Mouse (Mus musculus) hindbrain, embryonic 10.5 days (tissue): ENCODE measurements around the gene Tmem199. TPM values are rescaled to one million over a fixed set of nuclear protein-coding genes. Genes with fewer than 3 reads are reported as not detected.
A peak's percentile ranks its signal among the peaks of the same experiment; 100 is the strongest.

Experiments used
- DNase-seq: peaks from one replicate; pipeline ENCODE4 v3.0.0-alpha.2; 2017; ENCODE audit warnings: low spot score
- H3K27ac ChIP-seq: fragments of 300-500 bp; sonication (generic); 2 replicates; pipeline ENCODE4 v1.5.1; 2016; ENCODE audit warnings: mild to moderate bottlenecking, moderate library complexity
- H3K27me3 ChIP-seq: fragments of 300-500 bp; sonication (generic); 2 replicates; pipeline ENCODE4 v1.6.1; 2016; ENCODE audit warnings: mild to moderate bottlenecking; ENCODE audit not compliant: poor library complexity, insufficient read depth, severe bottlenecking
- H3K36me3 ChIP-seq: fragments of 300-500 bp; sonication (generic); 2 replicates; pipeline ENCODE4 v1.6.1; 2016; ENCODE audit warnings: mild to moderate bottlenecking, moderate library complexity
- H3K4me1 ChIP-seq: fragments of 300-500 bp; sonication (generic); replicated peaks from 2 replicates; pipeline ENCODE4 v1.6.1; 2016; ENCODE audit warnings: mild to moderate bottlenecking
- H3K4me3 ChIP-seq: fragments of 300-500 bp; sonication (generic); 2 replicates; pipeline ENCODE4 v1.5.1; 2016; ENCODE audit warnings: mild to moderate bottlenecking, moderate library complexity
- H3K9me3 ChIP-seq: fragments of 300-500 bp; sonication (generic); 2 replicates; pipeline ENCODE4 v1.6.1; 2016; ENCODE audit warnings: mild to moderate bottlenecking, moderate library complexity
- WGBS: fragments of 180-500 bp; shearing (Covaris S2); methylation state at CpG from one replicate; pipeline ENCODE4 v1.1.7; 2016; 5-methylcytosine and 5-hydroxymethylcytosine counted together
- polyA plus RNA-seq: library from polyadenylated mRNA; unstranded; fragments of >200 nt; fragmentation: Nextera tagmentation; extraction: Ambion mirVana; gene quantifications from 2 replicates; pipeline ENCODE4 v1.2.1, GENCODE M21; 2016

Gene Tmem199
- 84.0 and 86.4 TPM in 2 replicates for polyA plus RNA-seq

GRCm38 (mm10) chr11:78512025-78512957 is at the start of gene Tmem199, which contains the start of gene Poldip2:
Gene Tmem199, minus strand, starts transcription at chr11:78512172.
Gene Poldip2, plus strand, starts transcription at chr11:78512193.
- peaks cover 26% of the 10 kb centered on the region for H3K4me1 ChIP-seq
- no peaks in the 10 kb centered on the region for H3K9me3 ChIP-seq
- H3K36me3 ChIP-seq: peaks cover 61% of the 10 kb centered on the region
- peak within 1 kb of the TSS; percentile 88 for H3K4me3 ChIP-seq
- peak within 1 kb of the TSS; percentile 97 for H3K27ac ChIP-seq
- H3K27me3 ChIP-seq: no peaks in the 10 kb centered on the region
- DNase-seq: peak; percentile 96
- WGBS: under 1% methylated on average over 67 of the region's 67 CpGs

GRCm38 (mm10) chr11:78560447-78560846 is 48.5 kb upstream of the Tmem199 start:
- 17% methylated on average over 4 of the region's 4 CpGs for WGBS
- H3K4me1 ChIP-seq: peaks cover 12% of the 10 kb centered on the region; the same call in 1 of the 2 replicates
- DNase-seq: peak; percentile 53

DNA sequence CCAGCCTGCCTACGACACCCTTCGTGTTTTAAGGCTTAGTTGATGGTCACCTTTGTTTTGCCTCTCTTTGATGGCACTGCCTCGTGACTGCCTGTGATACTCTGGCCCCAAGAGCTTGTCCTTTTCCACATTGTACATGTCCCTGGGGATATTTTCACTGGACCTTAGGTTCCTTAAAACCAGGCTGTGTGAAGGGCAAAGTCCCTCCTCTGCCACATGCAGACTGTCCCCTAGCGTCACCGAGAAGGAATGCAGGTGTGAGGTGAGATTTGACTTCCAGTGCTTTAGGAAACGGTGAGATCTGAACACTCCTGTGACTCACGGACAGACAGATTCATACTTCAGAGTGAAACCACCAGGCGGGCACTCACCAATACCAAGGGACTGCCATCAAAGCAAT is 45.3 kb upstream of the Tmem199 start:
- no peak for DNase-seq
- Histone ChIP-seq H3K9me3 (peaks cover 6% of the 10 kb centered on the region; the same call in 1 of the 2 replicates), H3K27me3 (no peaks in the 10 kb centered on the region), H3K36me3 (no peaks in the 10 kb centered on the region), H3K27ac (peak overlapping the region; percentile 37; the same call in 1 of the 2 replicates), H3K4me1 (peaks cover 12% of the 10 kb centered on the region; the same call in 1 of the 2 replicates), H3K4me3 (no peak overlapping the region)
- WGBS: 59% methylated on average over 8 of the region's 8 CpGs

More at GRCm38 (mm10) chr11:78560447-78560846, 48.5 kb upstream of the Tmem199 start:
- H3K27me3 ChIP-seq: no peaks in the 10 kb centered on the region
- H3K9me3 ChIP-seq: no peaks in the 10 kb centered on the region
- H3K27ac ChIP-seq: no peak overlapping the region
- no peak overlapping the region for H3K4me3 ChIP-seq
- H3K36me3 ChIP-seq: peaks cover 2% of the 10 kb centered on the region; the same call in 1 of the 2 replicates

GRCm38 (mm10) chr11:78556070-78556469 is 44.1 kb upstream of the Tmem199 start:
- Histone ChIP-seq H3K4me3 (no peak overlapping the region), H3K27me3 (no peaks in the 10 kb centered on the region), H3K4me1 (peaks cover 14% of the 10 kb centered on the region), H3K36me3 (no peaks in the 10 kb centered on the region), H3K9me3 (peaks cover 6% of the 10 kb centered on the region; the same call in 1 of the 2 replicates), H3K27ac (no peak overlapping the region)
- WGBS: 84% methylated on average over 4 of the region's 4 CpGs
- DNase-seq: no peak

DNA sequence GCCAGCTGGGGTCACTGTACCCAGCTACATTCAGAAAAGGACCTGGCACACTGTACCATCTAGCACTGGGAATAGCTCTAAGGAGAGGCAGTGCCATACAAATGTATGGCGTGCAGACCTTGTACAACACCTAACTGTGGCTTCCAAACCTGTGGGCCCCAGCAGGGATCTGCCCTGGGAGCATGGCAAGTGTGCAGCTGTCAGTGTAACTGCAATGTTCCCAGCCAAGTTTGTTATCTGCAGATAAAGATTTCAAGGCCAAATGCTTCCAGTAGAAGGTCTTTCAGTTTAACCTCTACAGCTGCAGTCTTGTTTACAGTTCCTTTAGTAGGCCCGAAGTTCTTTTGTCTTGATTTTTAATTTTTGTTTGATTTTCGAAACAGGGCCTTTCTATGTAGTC is 43.7 kb upstream of the Tmem199 start:
- Histone ChIP-seq H3K4me1 (peaks cover 17% of the 10 kb centered on the region), H3K4me3 (no peak overlapping the region)

GRCm38 (mm10) chr11:78551059-78551398 is 39.1 kb upstream of the Tmem199 start:
- 38% methylated on average over 6 of the region's 6 CpGs for WGBS
- no peak for DNase-seq

More for the DNA sequence above, 43.7 kb upstream of the Tmem199 start:
- H3K27me3 ChIP-seq: no peaks in the 10 kb centered on the region
- 86% methylated on average over 3 of the region's 3 CpGs for WGBS
- H3K36me3 ChIP-seq: no peaks in the 10 kb centered on the region
- H3K27ac ChIP-seq: no peak overlapping the region
- peaks cover 6% of the 10 kb centered on the region; the same call in 1 of the 2 replicates for H3K9me3 ChIP-seq
- no peak for DNase-seq

GRCm38 (mm10) chr11:78550168-78551058 is 38.4 kb upstream of the Tmem199 start, which contains the start of gene Tmem97:
Gene Tmem97, minus strand, starts transcription at chr11:78550777.
- peak within 1 kb of the TSS; percentile 80 for H3K4me3 ChIP-seq
- peaks cover 6% of the 10 kb centered on the region; the same call in 1 of the 2 replicates for H3K9me3 ChIP-seq
- under 1% methylated on average over 60 of the region's 60 CpGs for WGBS
- DNase-seq: peak; percentile 96
- H3K36me3 ChIP-seq: peaks cover 11% of the 10 kb centered on the region
- H3K27ac ChIP-seq: peak within 1 kb of the TSS; percentile 90
- H3K4me1 ChIP-seq: peaks cover 32% of the 10 kb centered on the region
- H3K27me3 ChIP-seq: no peaks in the 10 kb centered on the region

More at GRCm38 (mm10) chr11:78551059-78551398, 39.1 kb upstream of the Tmem199 start:
- H3K36me3 ChIP-seq: peaks cover 6% of the 10 kb centered on the region; the same call in 1 of the 2 replicates
- peak overlapping the region; percentile 90 for H3K27ac ChIP-seq
- peak overlapping the region; percentile 80 for H3K4me3 ChIP-seq
- H3K4me1 ChIP-seq: peaks cover 30% of the 10 kb centered on the region
- H3K9me3 ChIP-seq: peaks cover 6% of the 10 kb centered on the region; the same call in 1 of the 2 replicates
- no peaks in the 10 kb centered on the region for H3K27me3 ChIP-seq

DNA sequence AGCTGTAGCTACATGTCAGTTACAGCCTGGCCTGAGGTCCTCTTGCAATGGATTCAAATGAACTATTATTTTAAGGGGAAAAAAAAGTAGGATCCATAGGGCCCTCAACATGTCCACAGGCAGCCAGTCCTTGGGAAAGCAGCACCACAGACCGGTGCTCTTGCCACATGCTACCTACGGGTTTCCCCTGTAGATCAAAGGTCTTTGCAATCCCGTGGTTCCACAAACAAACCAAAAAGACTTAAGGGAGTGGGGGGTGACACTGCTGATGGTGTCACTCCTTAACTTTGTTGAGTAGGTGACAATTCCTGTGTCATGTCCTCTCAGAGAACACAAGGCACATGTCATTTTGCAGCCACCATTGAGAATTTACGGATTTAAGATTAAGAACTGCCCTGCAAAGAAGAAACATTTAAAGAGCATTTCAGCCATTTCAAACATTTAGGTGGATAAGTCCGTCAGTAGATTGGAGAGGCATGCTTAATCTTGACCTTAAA is 37.6 kb upstream of the Tmem199 start:
- Histone ChIP-seq H3K27ac (peak overlapping the region; percentile 90), H3K27me3 (no peaks in the 10 kb centered on the region), H3K4me3 (peak overlapping the region; percentile 80), H3K9me3 (peaks cover 6% of the 10 kb centered on the region; the same call in 1 of the 2 replicates), H3K4me1 (peaks cover 33% of the 10 kb centered on the region), H3K36me3 (peaks cover 18% of the 10 kb centered on the region)
- WGBS: 20% methylated on average over 5 of the region's 5 CpGs
- no peak for DNase-seq

GRCm38 (mm10) chr11:78547718-78548460 is 35.9 kb upstream of the Tmem199 start:
- H3K9me3 ChIP-seq: no peaks in the 10 kb centered on the region
- H3K27me3 ChIP-seq: no peaks in the 10 kb centered on the region
- 0 out of 2 replicates have a peak overlapping the region, but pooled peaks have one; percentile 3 for H3K4me3 ChIP-seq
- no peak for DNase-seq
- WGBS: 94% methylated on average over 2 of the region's 2 CpGs
- peaks cover 32% of the 10 kb centered on the region for H3K36me3 ChIP-seq
- H3K27ac ChIP-seq: no peak overlapping the region
- H3K4me1 ChIP-seq: peaks cover 33% of the 10 kb centered on the region

DNA sequence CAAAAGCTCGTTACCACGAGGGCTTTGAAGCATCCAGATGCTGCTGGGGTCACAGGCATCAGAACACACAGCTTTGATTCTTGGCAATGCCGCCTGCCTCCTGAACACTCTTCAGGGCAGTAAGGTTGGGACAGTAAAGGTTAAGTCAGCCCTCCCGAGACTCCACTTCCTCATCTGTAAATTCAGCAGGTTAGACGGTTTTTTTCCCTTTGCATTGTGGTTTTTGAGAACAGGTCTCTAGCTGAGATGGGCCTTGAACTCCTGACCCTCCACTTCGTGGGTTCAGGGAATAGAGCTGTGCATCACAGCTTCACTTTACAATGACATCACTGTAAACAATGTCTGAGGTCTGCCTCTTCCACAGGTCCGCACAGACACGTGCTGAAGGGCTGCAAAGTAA is 33.2 kb upstream of the Tmem199 start:
- Histone ChIP-seq H3K9me3 (no peaks in the 10 kb centered on the region), H3K27me3 (no peaks in the 10 kb centered on the region), H3K4me1 (peaks cover 27% of the 10 kb centered on the region), H3K27ac (no peak overlapping the region), H3K4me3 (no peak overlapping the region), H3K36me3 (peaks cover 59% of the 10 kb centered on the region)
- no peak for DNase-seq
- 77% methylated on average over 8 of the region's 8 CpGs for WGBS

DNA sequence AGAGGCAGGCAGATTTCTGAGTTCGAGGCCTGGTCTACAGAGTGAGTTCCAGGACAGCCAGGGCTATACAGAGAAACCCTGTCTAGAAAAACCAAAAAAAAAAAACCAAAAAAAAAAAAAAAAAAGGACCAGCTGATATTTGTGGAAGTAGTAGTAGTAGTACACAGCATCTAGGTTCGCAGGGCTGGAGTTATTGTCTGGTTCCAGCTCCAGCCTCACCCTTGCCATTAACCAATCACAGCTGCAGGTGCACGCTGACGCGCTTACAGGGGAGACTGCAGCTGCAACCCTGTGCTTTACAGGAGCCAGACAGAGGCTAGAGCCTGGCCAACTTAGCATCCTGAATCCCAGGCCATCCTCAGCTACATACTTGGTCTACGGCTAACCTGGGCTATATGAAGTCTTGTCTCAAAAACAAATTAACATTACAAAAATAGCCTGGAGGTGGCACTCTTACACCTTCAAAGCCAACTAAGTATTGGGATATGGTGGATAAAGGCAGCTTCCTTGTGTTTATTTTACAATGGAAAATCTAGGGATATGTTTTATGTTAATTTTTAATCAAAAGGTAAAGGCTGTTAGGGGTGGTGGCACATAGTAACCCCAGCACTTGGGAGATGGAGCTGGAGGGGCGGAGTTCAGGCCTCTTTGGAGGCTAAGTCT is 32.6 kb upstream of the Tmem199 start:
- Histone ChIP-seq H3K27ac (no peak overlapping the region), H3K36me3 (peaks cover 65% of the 10 kb centered on the region), H3K27me3 (no peaks in the 10 kb centered on the region), H3K4me3 (no peak overlapping the region), H3K4me1 (peaks cover 21% of the 10 kb centered on the region), H3K9me3 (no peaks in the 10 kb centered on the region)
- no peak for DNase-seq
- WGBS: 94% methylated on average over 7 of the region's 7 CpGs
